In the genomic region with DNA sequence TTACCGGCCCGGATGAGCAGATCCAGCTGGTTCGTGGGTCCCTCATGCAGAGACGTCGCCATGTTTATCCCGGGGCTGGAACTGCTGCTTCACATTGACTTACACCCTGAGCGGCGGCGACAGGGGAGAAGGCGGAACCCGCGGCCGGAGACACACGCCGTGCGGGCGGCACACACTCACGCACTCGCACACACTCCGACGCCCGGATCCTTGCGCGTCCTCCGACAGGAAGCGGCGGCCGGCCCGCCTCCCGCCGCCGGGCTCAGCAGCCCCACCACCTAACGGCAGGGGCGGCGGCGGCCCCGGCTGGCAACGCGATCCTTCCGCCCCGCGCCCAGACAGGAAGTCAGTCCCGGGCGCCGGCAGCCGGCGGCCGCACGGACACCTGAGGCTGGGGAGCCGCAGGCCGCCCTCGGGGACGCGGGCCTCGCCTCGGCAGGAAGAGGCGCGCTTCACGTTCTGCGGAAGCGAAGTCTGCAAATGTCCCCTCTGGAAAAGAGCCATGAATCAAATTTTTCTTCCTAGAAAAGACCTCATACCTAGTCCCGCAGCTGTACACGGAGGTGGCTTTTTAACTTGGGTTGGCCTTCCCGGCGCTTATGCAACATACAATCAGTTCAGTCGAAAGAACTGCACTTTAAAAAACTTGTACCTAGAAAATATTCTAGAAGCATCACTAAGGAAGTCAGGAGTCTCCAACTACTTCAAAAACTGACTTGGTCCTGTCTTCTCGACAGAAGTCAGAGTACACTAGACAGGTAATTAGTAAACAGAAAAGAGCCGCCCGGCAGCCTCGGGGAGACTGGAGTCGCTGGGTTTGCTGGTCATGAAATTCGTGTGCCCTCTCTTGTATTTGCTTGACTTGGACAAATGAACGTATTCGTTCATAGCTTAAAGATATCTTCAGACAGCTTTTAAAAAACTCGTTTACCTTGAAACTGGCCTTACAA, we compare ENCODE assay signal across 8 mouse cellular contexts. TPM values are rescaled to one million over a fixed set of nuclear protein-coding genes. Genes with fewer than 3 reads are reported as not detected.
DNase-seq lines count a peak whose midpoint lies in the region; ATAC-seq lines count a peak whose summit lies in the region.

No protein-coding gene starts in this region.

- no peaks in the 10 kb centered on the region for H3K27me3 ChIP-seq in megakaryocyte, embryonic 14.5 days (replicated peaks)

- peaks cover 33% of the 10 kb centered on the region for H3K4me1 ChIP-seq in megakaryocyte, embryonic 14.5 days

- ATAC-seq in inflammation-experienced regulatory T-cells, adult 6 months: peak; percentile 55

- peak overlapping the region; percentile 97 for H3K4me3 ChIP-seq in megakaryocyte, embryonic 14.5 days (replicated peaks)

- H3K36me3 ChIP-seq in megakaryocyte, embryonic 14.5 days (replicated peaks; ENCODE audit: low read length): peaks cover 17% of the 10 kb centered on the region

- no peaks in the 10 kb centered on the region for H3K9me3 ChIP-seq in megakaryocyte, embryonic 14.5 days

- DNase-seq in adipocyte (ENCODE audit: low spot score): peak; percentile 85
- peak; percentile 86 for DNase-seq in embryo, embryonic 10 days (ENCODE audit: low spot score)
- peak; percentile 86 for DNase-seq in gastrocnemius, postnatal 10 days
- peak; percentile 63 to 79 for DNase-seq in left cerebral cortex, adult 9 months (ENCODE audit: low spot score in 2 of 2)
- DNase-seq in right cerebral cortex, adult 2 months (ENCODE audit: low spot score in 2 of 2): peak; percentile 81 to 85
- peak; percentile 56 for DNase-seq in urinary bladder, postnatal 10 days (ENCODE audit: low spot score)

RNA-seq across cellular contexts. Expression of a gene that starts 53.2 kb away (rescaled TPM):
- total RNA-seq in gastrocnemius, postnatal 10 days (2021): 10 to 100 TPM; 11.0 to 14.3 TPM
- 1 to 10 TPM; 2.2 to 4.3 (median 3.5) TPM for polyA plus RNA-seq in inflammation-experienced regulatory T-cells, adult 6 months (2017; shearing (Covaris generic))
- polyA plus RNA-seq in megakaryocyte, embryonic 14.5 days (2012; ENCODE audit: insufficient read depth, low replicate concordance): 4.9 and 9.6 TPM in 2 replicates

Comparison
In these comparisons a context has a peak if more than half of its experiments do, and no peak if none do; other contexts are left out.
1. Peak in every context shown above with its lines: DNase-seq, ATAC-seq and H3K4me3 ChIP-seq.